Mouse (Mus musculus) heart, embryonic 14.5 days (tissue): ENCODE measurements around the gene Lman2l. TPM values are rescaled to one million over a fixed set of nuclear protein-coding genes. Genes with fewer than 3 reads are reported as not detected.

Experiments used
- ATAC-seq: fragments of 200-750 bp; cut with Nextera tagmentation; 2 replicates; pipeline ENCODE4 v1.8.0; 2017; ENCODE audit warnings: low read depth, moderate TSS enrichment; ENCODE audit not compliant: insufficient number of reproducible peaks, insufficient read depth, low FRiP score
- H3K27ac ChIP-seq, 2 experiments: fragments of 200-500 bp in 1 of 2; fragments of 300-500 bp in 1 of 2; sonication (generic) in 1 of 2; replicated peaks in 1 of 2; 2 replicates each; pipeline ENCODE4 v1.5.1; 2012 to 2014; ENCODE audit warnings: low read depth in 2 of 2, low read length in 2 of 2, control low read depth in 1 of 2, mild to moderate bottlenecking in 1 of 2, mixed read lengths in 1 of 2; ENCODE audit not compliant: control insufficient read depth in 1 of 2, insufficient read depth in 1 of 2
- H3K27me3 ChIP-seq: fragments of 300-500 bp; sonication (generic); 2 replicates; pipeline ENCODE4 v1.6.1; 2014; ENCODE audit warnings: mild to moderate bottlenecking, low read length, control low read depth; ENCODE audit not compliant: control insufficient read depth, insufficient read depth
- H3K36me3 ChIP-seq: fragments of 300-500 bp; sonication (generic); 2 replicates; pipeline ENCODE4 v1.6.1; 2014; ENCODE audit warnings: mild to moderate bottlenecking, control low read depth, low read length, mixed read lengths; ENCODE audit not compliant: control insufficient read depth, insufficient read depth
- H3K4me1 ChIP-seq, 2 experiments: fragments of 200-500 bp in 1 of 2; fragments of 300-500 bp in 1 of 2; sonication (generic) in 1 of 2; 2 replicates each; pipeline ENCODE4 v1.6.1; 2012 to 2014; ENCODE audit warnings: low read length in 2 of 2, control low read depth in 1 of 2, mixed read lengths in 1 of 2; ENCODE audit not compliant: control insufficient read depth in 2 of 2, insufficient read depth in 2 of 2
- H3K4me2 ChIP-seq: fragments of 300-500 bp; sonication (generic); 2 replicates; pipeline ENCODE4 v1.6.1; 2014; ENCODE audit warnings: mild to moderate bottlenecking, low read length
- H3K4me3 ChIP-seq, 2 experiments: fragments of 200-500 bp in 1 of 2; fragments of 300-500 bp in 1 of 2; sonication (generic) in 1 of 2; 2 replicates each; pipeline ENCODE4 v1.5.1; 2012 to 2014; ENCODE audit warnings: low read length in 2 of 2, mild to moderate bottlenecking in 2 of 2, control low read depth in 1 of 2, low read depth in 1 of 2, moderate library complexity in 1 of 2; ENCODE audit not compliant: control insufficient read depth in 1 of 2, insufficient read depth in 1 of 2
- H3K9ac ChIP-seq: fragments of 300-500 bp; sonication (generic); 2 replicates; pipeline ENCODE4 v1.6.1; 2014; ENCODE audit warnings: mild to moderate bottlenecking, low read length
- H3K9me3 ChIP-seq: fragments of 300-500 bp; sonication (generic); 2 replicates; pipeline ENCODE4 v1.6.1; 2016; ENCODE audit warnings: low read length, control low read depth; ENCODE audit not compliant: control insufficient read depth
- WGBS: fragments of 180-500 bp; shearing (Covaris S2); extraction: QIAGEN DNeasy Blood & Tissue Kit; methylation state at CpG from one replicate; pipeline ENCODE4 v1.1.7; 2014; 5-methylcytosine and 5-hydroxymethylcytosine counted together
- polyA plus RNA-seq: library from polyadenylated mRNA; unstranded; fragments of >200 nt; fragmentation: Nextera tagmentation; extraction: Ambion mirVana; gene quantifications from 2 replicates; pipeline ENCODE4 v1.2.1, GENCODE M21; 2014

Gene Lman2l
- polyA plus RNA-seq, 1 experiment from 2014 or later: 35.7 TPM

DNA sequence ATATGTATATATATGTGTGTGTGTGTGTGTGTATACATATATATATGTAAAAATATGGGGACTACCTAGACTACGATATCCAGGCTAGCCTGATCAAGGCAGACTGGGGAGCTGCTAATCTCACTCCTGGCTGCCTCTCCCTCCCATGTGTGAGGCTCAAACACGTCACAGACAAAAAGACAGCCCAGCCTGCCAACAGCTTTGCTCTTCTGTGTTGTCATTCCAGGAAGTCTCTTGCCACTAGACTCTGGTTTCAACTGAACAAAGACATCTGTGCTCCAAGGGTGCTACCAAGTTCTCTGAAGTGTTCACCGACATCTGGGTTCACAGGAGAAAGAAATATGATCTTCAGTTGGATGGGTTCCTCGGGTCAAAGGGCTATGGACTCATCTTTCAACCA, 10.0 kb downstream of the Lman2l start:
- no peak overlapping the region for H3K4me2 ChIP-seq
- peaks cover 85% of the 10 kb centered on the region for H3K36me3 ChIP-seq
- 71% methylated on average over 4 of the region's 4 CpGs for WGBS
- H3K9ac ChIP-seq: no peak overlapping the region
- ATAC-seq: no peak
- peaks cover 0 to 4% of the 10 kb centered on the region in 2 experiments; a peak in 2 of 4 replicates for H3K4me1 ChIP-seq
- no peak overlapping the region for H3K27ac ChIP-seq
- H3K9me3 ChIP-seq: no peaks in the 10 kb centered on the region
- H3K4me3 ChIP-seq: no peak overlapping the region
- H3K27me3 ChIP-seq: no peaks in the 10 kb centered on the region

DNA sequence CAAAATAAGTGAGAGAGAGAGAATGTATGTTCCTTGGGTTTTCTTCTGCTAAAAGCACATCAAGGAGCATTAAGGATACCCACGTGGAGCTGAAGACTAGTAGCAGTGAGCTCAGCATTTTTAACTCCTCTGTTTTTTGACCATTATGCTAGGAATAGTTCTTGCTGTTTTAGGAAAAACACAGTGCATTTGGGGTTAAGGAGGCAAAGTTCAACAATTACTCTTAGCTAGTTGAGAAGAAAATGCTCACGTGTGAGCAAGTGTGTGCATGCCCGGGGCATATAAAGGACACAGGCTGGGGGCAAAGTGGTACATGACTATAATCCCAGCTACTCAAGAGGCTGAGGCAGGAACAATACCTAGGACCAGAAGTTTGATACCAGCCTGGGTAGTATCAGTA, 11.5 kb downstream of the Lman2l start:
- Histone ChIP-seq H3K9me3 (no peaks in the 10 kb centered on the region), H3K27me3 (no peaks in the 10 kb centered on the region), H3K4me3 (no peak overlapping the region), H3K4me1 (peaks cover 0 to 5% of the 10 kb centered on the region in 2 experiments; a peak in 2 of 4 replicates), H3K36me3 (peaks cover 88% of the 10 kb centered on the region), H3K4me2 (no peak overlapping the region), H3K27ac (no peak overlapping the region), H3K9ac (no peak overlapping the region)
- whole genome bisulfite sequencing: 97% methylated on average over 3 of the region's 3 CpGs
- ATAC-seq: no peak

DNA sequence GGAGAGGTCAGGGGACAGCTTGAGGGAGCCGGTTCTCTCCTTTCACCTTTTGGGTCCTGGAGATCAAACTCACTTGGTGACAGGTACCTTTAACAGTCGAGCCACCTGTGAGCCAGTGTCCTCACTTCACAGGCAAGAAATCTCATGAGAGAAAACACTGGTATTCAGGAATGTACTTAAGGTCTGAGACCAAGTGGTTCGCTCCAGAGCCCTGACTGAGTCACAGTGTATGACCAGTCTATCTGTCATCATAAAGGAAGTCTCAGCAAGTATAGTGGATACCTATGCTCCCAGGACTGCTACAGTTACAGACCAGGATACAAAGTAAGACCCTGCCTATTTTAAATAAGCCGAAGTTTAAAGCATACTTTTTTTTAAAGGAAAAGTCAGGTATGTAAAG, 12.1 kb downstream of the Lman2l start:
- peaks cover 88% of the 10 kb centered on the region for H3K36me3 ChIP-seq
- no peak for ATAC-seq
- WGBS: 84% methylated on average over 4 of the region's 4 CpGs
- H3K27ac ChIP-seq: no peak overlapping the region
- peaks cover 0 to 5% of the 10 kb centered on the region in 2 experiments; a peak in 2 of 4 replicates for H3K4me1 ChIP-seq
- H3K4me3 ChIP-seq: no peak overlapping the region
- no peaks in the 10 kb centered on the region for H3K27me3 ChIP-seq
- H3K4me2 ChIP-seq: no peak overlapping the region
- no peaks in the 10 kb centered on the region for H3K9me3 ChIP-seq
- H3K9ac ChIP-seq: no peak overlapping the region

DNA sequence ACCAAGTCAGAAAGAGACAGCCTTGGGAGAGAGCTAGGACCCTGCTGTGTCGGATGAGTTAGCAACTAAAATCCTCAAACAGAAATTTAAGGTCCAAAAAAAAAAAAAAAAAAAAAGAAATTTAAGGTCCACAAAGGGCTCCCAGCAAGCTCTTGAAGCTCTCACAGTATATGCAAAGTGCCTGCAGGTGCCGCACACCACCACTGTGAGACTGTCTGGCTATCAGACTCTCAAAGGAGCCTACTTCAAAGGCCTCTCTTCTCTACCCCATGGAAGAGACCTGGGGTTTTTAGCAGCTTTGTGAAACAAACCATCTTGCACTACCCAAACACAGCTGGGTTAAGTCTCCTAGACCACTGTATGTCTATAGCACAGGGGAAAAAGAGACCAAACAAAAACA, 15.6 kb downstream of the Lman2l start:
- no peak overlapping the region for H3K4me2 ChIP-seq
- H3K27me3 ChIP-seq: no peaks in the 10 kb centered on the region
- H3K9me3 ChIP-seq: no peaks in the 10 kb centered on the region
- ATAC-seq: no peak
- WGBS: 91% methylated on average over 2 of the region's 2 CpGs
- peaks cover 0 to 11% of the 10 kb centered on the region in 2 experiments; a peak in 2 of 4 replicates for H3K4me1 ChIP-seq
- peaks cover 90% of the 10 kb centered on the region for H3K36me3 ChIP-seq
- H3K27ac ChIP-seq: no peak overlapping the region
- H3K4me3 ChIP-seq: no peak overlapping the region
- no peak overlapping the region for H3K9ac ChIP-seq

DNA sequence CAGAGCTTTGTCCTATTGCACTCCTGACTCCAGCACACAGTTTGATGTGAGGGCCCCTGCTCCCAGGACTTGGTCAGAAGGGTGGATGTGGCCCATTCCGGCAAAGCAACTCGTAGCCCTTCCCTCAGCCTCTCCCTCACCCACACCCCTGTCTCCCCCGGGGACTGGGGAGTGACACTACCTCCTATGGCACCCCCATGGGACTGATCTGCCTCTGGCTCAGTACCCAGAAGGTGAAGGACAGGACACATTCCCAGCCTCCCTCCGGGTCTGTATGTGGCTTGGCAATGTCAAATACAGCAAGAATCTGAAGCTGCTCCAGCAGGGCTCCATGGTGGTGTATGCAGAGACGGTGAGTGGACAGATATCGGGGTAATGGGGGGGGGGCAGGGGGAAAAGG, 40.5 kb downstream of the Lman2l start:
- H3K4me3 ChIP-seq: no peak overlapping the region
- no peaks in the 10 kb centered on the region for H3K4me1 ChIP-seq
- WGBS: 62% methylated on average over 6 of the region's 6 CpGs
- H3K36me3 ChIP-seq: no peaks in the 10 kb centered on the region
- no peak overlapping the region for H3K4me2 ChIP-seq
- no peaks in the 10 kb centered on the region for H3K27me3 ChIP-seq
- no peak for ATAC-seq
- H3K27ac ChIP-seq: no peak overlapping the region
- H3K9me3 ChIP-seq: no peaks in the 10 kb centered on the region
- H3K9ac ChIP-seq: no peak overlapping the region

DNA sequence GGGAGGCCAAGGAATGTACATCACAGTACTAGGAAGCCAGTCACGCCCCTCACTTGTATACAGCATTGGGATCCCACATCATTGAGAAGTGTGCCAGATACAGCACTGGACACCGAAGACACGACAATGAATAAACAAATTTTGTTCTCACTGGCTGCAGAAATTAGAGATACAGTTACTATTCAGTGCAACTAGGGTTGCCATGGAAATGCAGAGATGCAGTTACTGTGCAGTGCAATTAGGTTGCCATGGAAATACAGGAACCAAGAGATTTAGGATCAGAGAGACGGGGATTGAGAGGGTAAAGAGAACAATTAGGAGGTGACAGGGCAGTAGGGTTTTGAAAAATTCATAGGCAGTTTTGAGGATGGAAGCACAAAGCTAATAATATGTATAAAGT, 43.6 kb downstream of the Lman2l start:
- ATAC-seq: no peak
- 77% methylated on average over 4 of the region's 4 CpGs for WGBS
- H3K36me3 ChIP-seq: no peaks in the 10 kb centered on the region
- H3K4me3 ChIP-seq: no peak overlapping the region
- no peaks in the 10 kb centered on the region for H3K4me1 ChIP-seq
- H3K27ac ChIP-seq: no peak overlapping the region
- H3K9me3 ChIP-seq: no peaks in the 10 kb centered on the region
- H3K4me2 ChIP-seq: no peak overlapping the region
- no peaks in the 10 kb centered on the region for H3K27me3 ChIP-seq
- no peak overlapping the region for H3K9ac ChIP-seq

DNA sequence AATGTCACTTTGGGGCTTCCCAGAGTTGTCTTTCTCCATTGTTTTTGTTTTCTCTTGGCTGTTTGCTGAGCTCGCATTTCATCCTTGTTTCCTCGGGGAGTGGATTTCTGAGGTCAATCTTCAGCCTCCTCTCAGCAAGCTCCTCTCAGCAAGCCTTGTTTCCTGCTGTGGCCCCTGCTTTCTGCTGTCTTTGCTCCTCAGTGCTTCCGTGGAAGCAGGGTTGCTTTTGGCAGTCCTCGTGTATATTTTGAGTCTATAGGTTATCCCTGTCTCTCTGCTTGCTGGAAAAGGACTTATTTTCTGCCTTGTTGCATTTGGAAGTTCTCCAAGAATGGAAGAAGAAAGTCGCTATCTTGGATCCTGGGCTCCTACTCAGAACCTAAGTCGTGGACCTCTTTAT, 48.0 kb downstream of the Lman2l start:
- no peak overlapping the region for H3K27ac ChIP-seq
- H3K36me3 ChIP-seq: no peaks in the 10 kb centered on the region
- no peak overlapping the region for H3K4me2 ChIP-seq
- H3K9me3 ChIP-seq: no peaks in the 10 kb centered on the region
- no peak overlapping the region for H3K9ac ChIP-seq
- H3K27me3 ChIP-seq: no peaks in the 10 kb centered on the region
- no peak for ATAC-seq
- H3K4me3 ChIP-seq: no peak overlapping the region
- WGBS: 17% methylated on average over 6 of the region's 6 CpGs
- H3K4me1 ChIP-seq: peaks cover 0 to 3% of the 10 kb centered on the region in 2 experiments; a peak in 2 of 4 replicates

DNA sequence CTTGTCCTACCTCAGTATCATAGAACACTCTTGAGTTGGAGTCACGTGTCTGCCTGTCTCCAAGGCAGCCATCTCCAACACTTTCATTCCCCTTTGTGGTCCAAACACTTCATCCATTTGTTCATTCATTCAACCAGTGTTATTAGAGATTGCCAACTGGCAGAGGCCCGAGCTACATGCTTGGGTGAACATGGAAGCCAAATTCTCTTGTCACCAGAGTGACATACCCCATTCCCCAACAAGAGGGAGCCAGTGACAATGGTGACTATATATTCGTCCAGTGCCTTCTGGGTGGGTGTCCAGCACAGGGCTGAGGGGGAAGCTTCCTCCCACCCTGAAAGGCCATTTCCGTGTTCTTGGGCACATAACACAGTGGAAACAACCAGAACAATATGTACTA, 65.5 kb downstream of the Lman2l start:
- WGBS: 78% methylated on average over 4 of the region's 4 CpGs
- no peak for ATAC-seq

More for the DNA sequence above, 65.5 kb downstream of the Lman2l start:
- H3K27ac ChIP-seq: no peak overlapping the region
- H3K4me2 ChIP-seq: no peak overlapping the region
- H3K36me3 ChIP-seq: no peaks in the 10 kb centered on the region
- no peak overlapping the region for H3K9ac ChIP-seq
- H3K4me3 ChIP-seq: no peak overlapping the region
- H3K27me3 ChIP-seq: no peaks in the 10 kb centered on the region
- no peaks in the 10 kb centered on the region for H3K9me3 ChIP-seq
- no peaks in the 10 kb centered on the region for H3K4me1 ChIP-seq
